Mouse (Mus musculus) megakaryocyte, embryonic 14.5 days (primary cell): ENCODE data around the gene Stard5. TPM values are rescaled to one million over a fixed set of nuclear protein-coding genes. Genes with fewer than 3 reads are reported as not detected.

Experiments
- H3K27me3 ChIP-seq: replicated peaks from 2 replicates; pipeline ENCODE3; 2012; ENCODE audit warnings: inconsistent platforms
- H3K36me3 ChIP-seq: replicated peaks from 2 replicates; pipeline ENCODE3; 2012; ENCODE audit warnings: low read length, inconsistent platforms, mixed read lengths
- H3K4me1 ChIP-seq: 2 replicates; pipeline ENCODE4 v1.6.1; 2012; ENCODE audit warnings: inconsistent platforms
- H3K4me3 ChIP-seq: replicated peaks from 2 replicates; pipeline ENCODE3; 2012; ENCODE audit warnings: moderate library complexity, mild to moderate bottlenecking, inconsistent platforms
- H3K9me3 ChIP-seq: 2 replicates; pipeline ENCODE4 v1.6.1; 2012; ENCODE audit warnings: inconsistent platforms
- FLI1 ChIP-seq: IDR thresholded peaks from 2 replicates; pipeline ENCODE4 v1.6.1; 2012; ENCODE audit warnings: low read length, inconsistent platforms, mixed read lengths
- GATA1 ChIP-seq: IDR thresholded peaks from 3 replicates; pipeline ENCODE4 v1.6.1; 2012; ENCODE audit warnings: mixed read lengths, low read length, inconsistent platforms, borderline replicate concordance
- polyA plus RNA-seq: library from polyadenylated mRNA; stranded (reverse); fragments of >175 nt; gene quantifications from 2 replicates; pipeline ENCODE4 v1.2.3, GENCODE M21; 2012; ENCODE audit warnings: low replicate concordance; ENCODE audit not compliant: insufficient read depth

Stard5 gene
- polyA plus RNA-seq, 1 experiment, result 0.57 TPM

GRCm38 (mm10) chr7:83632682-83633120, 942 bp downstream of the Stard5 start:
- peaks cover 27% of the 10 kb centered on the region for H3K4me1 ChIP-seq
- peaks cover 34% of the 10 kb centered on the region for H3K36me3 ChIP-seq
- peak overlapping the region; percentile 97 for H3K4me3 ChIP-seq
- H3K27me3 ChIP-seq, result no peaks in the 10 kb centered on the region
- H3K9me3 ChIP-seq, result no peaks in the 10 kb centered on the region
- TF ChIP-seq GATA1, result no peak
- no peak for TF ChIP-seq FLI1

GRCm38 (mm10) chr7:83633856-83634255, 2.1 kb downstream of the Stard5 start:
- H3K27me3 ChIP-seq, result no peaks in the 10 kb centered on the region
- H3K36me3 ChIP-seq, result peaks cover 41% of the 10 kb centered on the region
- no peak for TF ChIP-seq GATA1
- TF ChIP-seq FLI1, result no peak
- no peak overlapping the region for H3K4me3 ChIP-seq
- H3K4me1 ChIP-seq, result peaks cover 27% of the 10 kb centered on the region
- H3K9me3 ChIP-seq, result no peaks in the 10 kb centered on the region

GRCm38 (mm10) chr7:83635726-83636125, 4.0 kb downstream of the Stard5 start:
- TF ChIP-seq FLI1 (no peak), GATA1 (no peak)

DNA sequence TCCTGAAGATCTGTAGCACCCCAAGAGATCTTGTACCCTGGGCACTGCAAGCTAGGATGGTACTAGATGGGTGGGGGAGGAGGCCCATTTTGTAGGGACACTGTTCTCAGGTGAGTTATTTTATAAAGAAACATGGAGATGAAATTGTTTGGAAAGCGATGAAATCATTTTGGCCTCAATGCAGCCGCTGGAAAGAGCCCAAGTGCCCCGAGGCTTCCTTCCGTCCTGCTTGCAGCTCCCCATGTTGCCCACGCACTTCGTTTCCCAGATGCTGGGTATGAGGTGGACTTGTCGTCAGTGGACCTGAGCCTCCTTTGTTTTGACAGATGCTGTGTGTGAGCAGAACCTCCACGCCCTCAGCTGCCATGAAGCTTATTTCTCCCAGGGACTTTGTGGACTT, 4.7 kb downstream of the Stard5 start:
- H3K9me3 ChIP-seq, result no peaks in the 10 kb centered on the region

More at GRCm38 (mm10) chr7:83635726-83636125, 4.0 kb downstream of the Stard5 start:
- H3K4me1 ChIP-seq, result peaks cover 33% of the 10 kb centered on the region
- H3K36me3 ChIP-seq, result peaks cover 51% of the 10 kb centered on the region
- H3K9me3 ChIP-seq, result no peaks in the 10 kb centered on the region
- no peak overlapping the region for H3K4me3 ChIP-seq
- H3K27me3 ChIP-seq, result no peaks in the 10 kb centered on the region

GRCm38 (mm10) chr7:83637781-83638583, 6.2 kb downstream of the Stard5 start:
- Histone ChIP-seq H3K4me1 (peaks cover 12% of the 10 kb centered on the region), H3K27me3 (peaks cover 2% of the 10 kb centered on the region), H3K9me3 (no peaks in the 10 kb centered on the region), H3K36me3 (peaks cover 69% of the 10 kb centered on the region), H3K4me3 (no peak overlapping the region)
- no peak for TF ChIP-seq FLI1
- no peak for TF ChIP-seq GATA1

More for the DNA sequence above, 4.7 kb downstream of the Stard5 start:
- TF ChIP-seq FLI1 (no peak), GATA1 (no peak)
- no peak overlapping the region for H3K4me3 ChIP-seq
- H3K27me3 ChIP-seq, result peaks cover 2% of the 10 kb centered on the region
- H3K4me1 ChIP-seq, result peaks cover 26% of the 10 kb centered on the region
- peaks cover 58% of the 10 kb centered on the region for H3K36me3 ChIP-seq

- Histone ChIP-seq H3K36me3 (peaks cover 74% of the 10 kb centered on the region), H3K9me3 (no peaks in the 10 kb centered on the region), H3K27me3 (peaks cover 2% of the 10 kb centered on the region), H3K4me3 (no peak overlapping the region), H3K4me1 (peaks cover 6% of the 10 kb centered on the region)
- no peak for TF ChIP-seq GATA1
- no peak for TF ChIP-seq FLI1
Measured at GRCm38 (mm10) chr7:83639084-83639483, 7.3 kb downstream of the Stard5 start.

DNA sequence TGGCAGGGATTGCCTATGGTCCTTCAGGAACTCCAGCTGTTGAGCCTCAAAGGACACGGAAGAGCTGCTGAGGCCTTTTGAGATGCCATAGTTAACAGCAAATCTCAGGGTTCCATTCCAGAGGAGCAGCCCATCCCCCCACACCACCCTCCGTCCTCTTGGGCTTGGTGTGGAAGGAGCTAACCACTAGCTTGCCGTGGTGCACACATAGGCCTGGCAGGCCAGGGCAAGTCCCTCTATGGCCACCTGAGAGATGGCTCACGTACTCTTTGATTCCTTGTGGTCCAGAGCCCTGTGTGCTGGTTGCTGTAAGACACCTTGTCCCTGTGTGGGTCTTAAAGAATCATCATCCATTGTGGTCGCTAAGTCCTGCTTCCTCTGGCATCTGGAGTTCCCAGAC, 8.8 kb downstream of the Stard5 start:
- no peak for TF ChIP-seq GATA1
- no peak for TF ChIP-seq FLI1
- Histone ChIP-seq H3K9me3 (no peaks in the 10 kb centered on the region), H3K36me3 (peaks cover 86% of the 10 kb centered on the region), H3K4me3 (no peak overlapping the region), H3K4me1 (peaks cover 6% of the 10 kb centered on the region), H3K27me3 (peaks cover 2% of the 10 kb centered on the region)

GRCm38 (mm10) chr7:83641163-83641562, 9.4 kb downstream of the Stard5 start:
- H3K27me3 ChIP-seq, result peaks cover 2% of the 10 kb centered on the region
- no peaks in the 10 kb centered on the region for H3K9me3 ChIP-seq
- H3K4me1 ChIP-seq, result peaks cover 11% of the 10 kb centered on the region
- H3K36me3 ChIP-seq, result peaks cover 86% of the 10 kb centered on the region
- no peak overlapping the region for H3K4me3 ChIP-seq
- TF ChIP-seq FLI1, result no peak
- TF ChIP-seq GATA1, result no peak

DNA sequence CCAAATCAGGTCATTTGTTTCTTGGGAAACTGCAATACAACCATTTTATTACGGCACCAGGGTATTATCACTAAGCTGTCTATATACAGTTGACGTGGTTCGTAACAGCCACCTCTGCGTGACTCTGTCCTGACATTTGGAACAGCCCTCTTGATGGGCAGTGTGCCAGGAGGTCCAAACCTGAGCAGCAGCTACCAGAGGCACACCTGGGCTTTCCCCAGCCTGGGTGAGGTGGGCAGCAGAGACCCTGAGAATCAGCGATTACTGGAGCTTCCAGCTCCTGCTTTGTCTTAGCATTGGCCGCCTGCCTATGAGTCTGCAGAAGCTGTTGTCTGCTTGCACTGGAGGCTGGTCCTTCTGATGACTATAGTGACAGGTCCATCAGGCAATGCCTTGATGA, 11.8 kb downstream of the Stard5 start:
- Histone ChIP-seq H3K4me3 (no peak overlapping the region), H3K9me3 (no peaks in the 10 kb centered on the region), H3K4me1 (peaks cover 16% of the 10 kb centered on the region), H3K27me3 (peaks cover 2% of the 10 kb centered on the region), H3K36me3 (peaks cover 86% of the 10 kb centered on the region)
- TF ChIP-seq GATA1, result no peak
- no peak for TF ChIP-seq FLI1

- H3K4me1 ChIP-seq, result peaks cover 15% of the 10 kb centered on the region
- peaks cover 92% of the 10 kb centered on the region for H3K36me3 ChIP-seq
- TF ChIP-seq GATA1 (no peak), FLI1 (no peak)
- no peak overlapping the region for H3K4me3 ChIP-seq
- no peaks in the 10 kb centered on the region for H3K9me3 ChIP-seq
- H3K27me3 ChIP-seq, result peaks cover 2% of the 10 kb centered on the region
Measured at GRCm38 (mm10) chr7:83644761-83645160, 13.0 kb downstream of the Stard5 start.
